Mouse (Mus musculus): ENCODE measurements at regions not wholly inside any gene's neighbourhood (a gene's known extent, or its start where the extent isn't known, plus 50 kb on each side); places are given as distances from the start of the nearest gene placed in this dataset.

DNA sequence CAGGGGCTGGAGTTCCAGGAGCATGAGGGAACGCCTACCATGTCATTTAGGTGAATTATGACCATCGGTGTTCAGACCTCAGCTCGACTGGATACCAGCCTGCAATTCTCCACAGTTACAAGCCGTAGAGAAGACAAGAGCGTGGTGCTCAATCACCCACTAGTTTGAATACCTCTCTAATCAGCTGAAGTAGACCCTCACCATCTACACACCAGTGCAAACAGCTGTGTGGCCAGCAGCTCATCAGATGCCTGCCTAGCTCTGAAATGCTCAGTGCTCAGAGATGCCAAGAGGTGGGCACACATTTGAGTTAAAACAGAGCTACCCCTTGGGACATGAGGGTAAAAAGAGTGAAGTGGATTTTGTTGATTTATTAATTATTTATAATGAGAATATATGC, 660.2 kb downstream of the Magi1 start:
- no peak overlapping the region for H3K4me2 ChIP-seq (ENCODE audit: insufficient read depth, low read depth, poor library complexity, severe bottlenecking)
- no peak overlapping the region for H3K27ac ChIP-seq (ENCODE audit: insufficient read depth, low read depth)
- H3K9me3 ChIP-seq (replicated peaks; ENCODE audit: low read length), result peaks cover 70% of the 10 kb centered on the region
- no peak for TF ChIP-seq SIN3A (IDR thresholded peaks at IDR 0.05; ENCODE audit: low read length)
- TF ChIP-seq IRF4 (IDR thresholded peaks at IDR 0.05; ENCODE audit: low read depth, low read length), result no peak
- no peak for TF ChIP-seq E2F4 (IDR thresholded peaks at IDR 0.05; ENCODE audit: insufficient replicate concordance, low read depth, low read length)
- no peak for TF ChIP-seq KAT2A (IDR thresholded peaks at IDR 0.05; ENCODE audit: insufficient replicate concordance, low read length)
- no peak for TF ChIP-seq ETS1 (conservative IDR thresholded peaks at IDR 0.05; ENCODE audit: low read depth, low read length)
- no peak for TF ChIP-seq JUN (IDR thresholded peaks at IDR 0.05; ENCODE audit: insufficient read depth, low read depth, low read length)
- no peak for TF ChIP-seq CHD1 (IDR thresholded peaks at IDR 0.05; ENCODE audit: low read depth, low read length)
- no peak for TF ChIP-seq EP300 (IDR thresholded peaks at IDR 0.05; ENCODE audit: low read length)
- TF ChIP-seq ZMIZ1 (IDR thresholded peaks at IDR 0.05; ENCODE audit: low read depth, low read length), result no peak
- no peak for TF ChIP-seq ZKSCAN1 (IDR thresholded peaks at IDR 0.05; ENCODE audit: borderline replicate concordance, low read depth, low read length)
- no peak for TF ChIP-seq MAX (IDR thresholded peaks at IDR 0.05; ENCODE audit: low read length)
- no peak for TF ChIP-seq GABPA (IDR thresholded peaks at IDR 0.05; ENCODE audit: insufficient replicate concordance, low read depth, low read length)
- TF ChIP-seq MAFK (IDR thresholded peaks at IDR 0.05; ENCODE audit: insufficient replicate concordance, low read length), result no peak
- no peak for TF ChIP-seq TCF12 (IDR thresholded peaks at IDR 0.05; ENCODE audit: low read depth, low read length)
- no peak for TF ChIP-seq ZC3H11A (IDR thresholded peaks at IDR 0.05; ENCODE audit: low read depth, low read length)
- dilution Hi-C loops (cut with MboI; ENCODE audit: extremely low pct_ligation_motif_present, extremely low pct_unique_long_range_greater_than_20kb, low sequenced_read_pairs) (no loop called here), in situ Hi-C loops (cut with MboI; ENCODE audit: low pct_ligation_motif_present, low pct_unique_long_range_greater_than_20kb, low sequenced_read_pairs) (no loop called here)
- no peaks in the 10 kb centered on the region for H3K36me3 ChIP-seq (replicated peaks in 1 of 2; ENCODE audit: control insufficient read depth in 1 of 2, insufficient read depth in 1 of 2, low read length in 1 of 2)
- no peaks in the 10 kb centered on the region for H3K79me2 ChIP-seq (replicated peaks; ENCODE audit: control insufficient read depth, extremely low read depth, insufficient read depth, poor library complexity, severe bottlenecking)
- H3K4me1 ChIP-seq (ENCODE audit: control insufficient read depth in 1 of 2, insufficient read depth in 2 of 2), result no peaks in the 10 kb centered on the region
- DNase-seq (ENCODE audit: extremely low read depth), result no peak
- H3K4me3 ChIP-seq (replicated peaks in 1 of 3; ENCODE audit: low read depth in 2 of 3, low read length in 2 of 3, poor library complexity in 1 of 3), result no peak overlapping the region
- no peak overlapping the region for H3K9ac ChIP-seq (ENCODE audit: insufficient read depth, low read depth)
- no peaks in the 10 kb centered on the region for H3K27me3 ChIP-seq (replicated peaks)

DNA sequence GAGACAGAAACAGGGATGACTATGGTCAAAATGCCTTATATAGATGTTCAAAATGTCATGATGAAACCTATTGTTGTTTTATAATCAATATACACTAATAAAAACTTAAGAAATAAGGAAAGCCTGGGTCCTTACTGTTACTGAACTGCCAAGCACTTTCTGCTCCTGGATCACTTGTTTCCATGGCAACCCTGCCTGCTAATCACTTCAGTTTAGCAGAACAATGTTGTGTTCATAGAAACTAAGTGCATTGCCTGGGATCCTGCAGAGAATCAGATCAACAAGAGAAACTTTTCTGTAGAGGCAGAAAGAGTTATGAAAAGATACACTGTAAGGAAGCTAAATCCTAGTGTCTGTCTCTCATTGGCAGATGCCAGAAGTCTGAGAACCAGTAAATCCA, 666.8 kb downstream of the Magi1 start:
- dilution Hi-C loops (cut with MboI; ENCODE audit: extremely low pct_ligation_motif_present, extremely low pct_unique_long_range_greater_than_20kb, low sequenced_read_pairs), result no loop called here
- no peak for TF ChIP-seq RCOR1 (conservative IDR thresholded peaks at IDR 0.05; ENCODE audit: low read depth, low read length)
- TF ChIP-seq SIN3A (IDR thresholded peaks at IDR 0.05; ENCODE audit: low read length), result no peak
- TF ChIP-seq NRF1 (IDR thresholded peaks at IDR 0.05; ENCODE audit: low read depth, low read length), result no peak
- TF ChIP-seq GABPA (IDR thresholded peaks at IDR 0.05; ENCODE audit: insufficient replicate concordance, low read depth, low read length), result no peak
- TF ChIP-seq ELF1 (IDR thresholded peaks at IDR 0.05; ENCODE audit: low read depth, low read length), result no peak
- no peak for TF ChIP-seq JUND (conservative IDR thresholded peaks at IDR 0.05; ENCODE audit: low read depth, low read length)
- no peak for TF ChIP-seq USF1 (IDR thresholded peaks at IDR 0.05; ENCODE audit: low read depth, low read length)
- no peak for TF ChIP-seq SMC3 (IDR thresholded peaks at IDR 0.05; ENCODE audit: low read depth, low read length)
- TF ChIP-seq UBTF (IDR thresholded peaks at IDR 0.05; ENCODE audit: low read depth, low read length), result no peak
- no peak for TF ChIP-seq HCFC1 (IDR thresholded peaks at IDR 0.05; ENCODE audit: low read depth, low read length)
- TF ChIP-seq IRF4 (IDR thresholded peaks at IDR 0.05; ENCODE audit: low read depth, low read length), result no peak
- no peak for TF ChIP-seq EP300 (IDR thresholded peaks at IDR 0.05; ENCODE audit: low read length)
- no peaks in the 10 kb centered on the region for H3K36me3 ChIP-seq (replicated peaks in 1 of 2; ENCODE audit: control insufficient read depth in 1 of 2, insufficient read depth in 1 of 2, low read length in 1 of 2)

More for the DNA sequence above, 666.8 kb downstream of the Magi1 start:
- H3K4me2 ChIP-seq (ENCODE audit: insufficient read depth, low read depth, poor library complexity, severe bottlenecking), result no peak overlapping the region
- H3K27ac ChIP-seq (ENCODE audit: insufficient read depth, low read depth), result no peak overlapping the region
- peaks cover 47% of the 10 kb centered on the region for H3K9me3 ChIP-seq (replicated peaks; ENCODE audit: low read length)
- H3K27me3 ChIP-seq (replicated peaks), result no peaks in the 10 kb centered on the region
- in situ Hi-C loops (cut with MboI; ENCODE audit: low pct_ligation_motif_present, low pct_unique_long_range_greater_than_20kb, low sequenced_read_pairs), result no loop called here
- no peaks in the 10 kb centered on the region; the same call in 1 of the 2 replicates for H3K79me2 ChIP-seq (replicated peaks; ENCODE audit: control insufficient read depth, extremely low read depth, insufficient read depth, poor library complexity, severe bottlenecking)
- H3K4me1 ChIP-seq (ENCODE audit: control insufficient read depth in 1 of 2, insufficient read depth in 2 of 2), result no peaks in the 10 kb centered on the region
- H3K9ac ChIP-seq (ENCODE audit: insufficient read depth, low read depth), result no peak overlapping the region
- no peak overlapping the region for H3K4me3 ChIP-seq (replicated peaks in 1 of 3; ENCODE audit: low read depth in 2 of 3, low read length in 2 of 3, poor library complexity in 1 of 3)
- no peak for DNase-seq (ENCODE audit: extremely low read depth)
